Mouse (Mus musculus) liver, embryonic 16.5 days (tissue): ENCODE measurements around the gene Pcmt1. TPM values are rescaled to one million over a fixed set of nuclear protein-coding genes. Genes with fewer than 3 reads are reported as not detected.
A peak's percentile ranks its signal among the peaks of the same experiment; 100 is the strongest.

Experiments used
- ATAC-seq: fragments of 200-750 bp; cut with Nextera tagmentation; 2 replicates; pipeline ENCODE4 v1.8.0; 2017; ENCODE audit warnings: low read depth, mild to moderate bottlenecking, moderate number of reproducible peaks, moderate library complexity
- H3K27ac ChIP-seq: fragments of 300-500 bp; sonication (generic); 2 replicates; pipeline ENCODE4 v1.5.1; 2014; ENCODE audit warnings: mild to moderate bottlenecking, low read length
- H3K27me3 ChIP-seq: fragments of 300-500 bp; sonication (generic); 2 replicates; pipeline ENCODE4 v1.6.1; 2014; ENCODE audit warnings: low read depth, low read length, mixed read lengths; ENCODE audit not compliant: control insufficient read depth, insufficient read depth
- H3K36me3 ChIP-seq: fragments of 300-500 bp; sonication (generic); 2 replicates; pipeline ENCODE4 v1.6.1; 2014; ENCODE audit warnings: mild to moderate bottlenecking; ENCODE audit not compliant: control insufficient read depth, insufficient read depth
- H3K4me1 ChIP-seq: fragments of 300-500 bp; sonication (generic); 2 replicates; pipeline ENCODE4 v1.6.1; 2014; ENCODE audit warnings: low read depth, low read length, mixed read lengths; ENCODE audit not compliant: control insufficient read depth
- H3K4me2 ChIP-seq: fragments of 300-500 bp; sonication (generic); 2 replicates; pipeline ENCODE4 v1.6.1; 2014; ENCODE audit warnings: low read depth, low read length, mixed read lengths
- H3K4me3 ChIP-seq: fragments of 300-500 bp; sonication (generic); 2 replicates; pipeline ENCODE4 v1.5.1; 2014; ENCODE audit warnings: low read depth, mild to moderate bottlenecking, low read length
- H3K9ac ChIP-seq: fragments of 300-500 bp; sonication (generic); 2 replicates; pipeline ENCODE4 v1.6.1; 2014; ENCODE audit warnings: low read depth, low read length
- H3K9me3 ChIP-seq: fragments of 300-500 bp; sonication (generic); replicated peaks from 2 replicates; pipeline ENCODE4 v1.6.1; 2016; ENCODE audit warnings: low read length; ENCODE audit not compliant: control insufficient read depth
- WGBS: fragments of 180-500 bp; shearing (Covaris S2); extraction: QIAGEN DNeasy Blood & Tissue Kit; methylation state at CpG from one replicate; pipeline ENCODE4 v1.1.7; 2014; ENCODE audit not compliant: insufficient replicate concordance; 5-methylcytosine and 5-hydroxymethylcytosine counted together
- polyA plus RNA-seq: library from polyadenylated mRNA; unstranded; fragments of >200 nt; fragmentation: Nextera tagmentation; extraction: Ambion mirVana; gene quantifications from 2 replicates; pipeline ENCODE4 v1.2.1, GENCODE M21; 2015

The Pcmt1 gene
- polyA plus RNA-seq, 1 experiment from 2014 or later: 83.3 TPM

- H3K9ac ChIP-seq: no peak overlapping the region
- peaks cover 50% of the 10 kb centered on the region for H3K36me3 ChIP-seq
- 0 out of 2 replicates have a peak, but pooled peaks have one; percentile 30 for ATAC-seq
Observed at GRCm38 (mm10) chr10:7695286-7695685, 14.3 kb upstream of the Pcmt1 start.

GRCm38 (mm10) chr10:7686902-7687301 lies 6.0 kb upstream of the Pcmt1 start:
- ATAC-seq: no peak

More at GRCm38 (mm10) chr10:7695286-7695685, 14.3 kb upstream of the Pcmt1 start:
- H3K4me3 ChIP-seq: no peak overlapping the region
- no peak overlapping the region for H3K4me2 ChIP-seq
- no peaks in the 10 kb centered on the region for H3K4me1 ChIP-seq
- H3K27ac ChIP-seq: no peak overlapping the region
- H3K9me3 ChIP-seq: no peaks in the 10 kb centered on the region
- H3K27me3 ChIP-seq: no peaks in the 10 kb centered on the region

GRCm38 (mm10) chr10:7682249-7682648 lies 1.3 kb upstream of the Pcmt1 start:
- Histone ChIP-seq H3K9ac (peak overlapping the region; percentile 96), H3K27ac (no peak overlapping the region), H3K4me2 (peak overlapping the region; percentile 70), H3K36me3 (peaks cover 9% of the 10 kb centered on the region; the same call in 1 of the 2 replicates), H3K4me1 (peaks cover 25% of the 10 kb centered on the region), H3K4me3 (peak overlapping the region; percentile 86), H3K27me3 (no peaks in the 10 kb centered on the region), H3K9me3 (no peaks in the 10 kb centered on the region)
- no peak for ATAC-seq
- 29% methylated on average over 3 of the region's 3 CpGs for WGBS

More at GRCm38 (mm10) chr10:7686902-7687301, 6.0 kb upstream of the Pcmt1 start:
- H3K36me3 ChIP-seq: peaks cover 6% of the 10 kb centered on the region; the same call in 1 of the 2 replicates
- H3K27ac ChIP-seq: no peak overlapping the region
- H3K4me3 ChIP-seq: no peak overlapping the region
- 46% methylated on average over 6 of the region's 6 CpGs for WGBS
- H3K4me1 ChIP-seq: peaks cover 16% of the 10 kb centered on the region
- no peak overlapping the region for H3K9ac ChIP-seq
- no peak overlapping the region for H3K4me2 ChIP-seq
- H3K9me3 ChIP-seq: no peaks in the 10 kb centered on the region
- H3K27me3 ChIP-seq: no peaks in the 10 kb centered on the region

GRCm38 (mm10) chr10:7681343-7682025 lies 548 bp upstream of the Pcmt1 start:
- H3K9me3 ChIP-seq: no peaks in the 10 kb centered on the region
- H3K4me3 ChIP-seq: peak overlapping the region; percentile 86
- peaks cover 11% of the 10 kb centered on the region; the same call in 1 of the 2 replicates for H3K36me3 ChIP-seq
- H3K27ac ChIP-seq: peak overlapping the region; percentile 90
- H3K9ac ChIP-seq: peak overlapping the region; percentile 96
- peak; percentile 81 for ATAC-seq
- H3K27me3 ChIP-seq: no peaks in the 10 kb centered on the region
- peak overlapping the region; percentile 70 for H3K4me2 ChIP-seq
- under 1% methylated on average over 54 of the region's 64 CpGs for WGBS
- H3K4me1 ChIP-seq: peaks cover 21% of the 10 kb centered on the region

- peaks cover 26% of the 10 kb centered on the region for H3K36me3 ChIP-seq
Observed at GRCm38 (mm10) chr10:7673673-7674072, 7.3 kb downstream of the Pcmt1 start.

GRCm38 (mm10) chr10:7667342-7667802 lies 13.6 kb downstream of the Pcmt1 start, which contains the start of gene Nup43:
Nup43 (plus strand) TSS chr10:7667503.
- H3K36me3 ChIP-seq: peaks cover 4% of the 10 kb centered on the region
- peak within 1 kb of the TSS; percentile 66 for H3K9ac ChIP-seq
- H3K27me3 ChIP-seq: no peaks in the 10 kb centered on the region
- WGBS: under 1% methylated on average over 24 of the region's 24 CpGs
- ATAC-seq: peak; percentile 63
- H3K9me3 ChIP-seq: no peaks in the 10 kb centered on the region
- peak within 1 kb of the TSS; percentile 75 for H3K4me3 ChIP-seq
- H3K4me1 ChIP-seq: peaks cover 20% of the 10 kb centered on the region
- peak within 1 kb of the TSS; percentile 93 for H3K4me2 ChIP-seq
- H3K27ac ChIP-seq: peak within 1 kb of the TSS; percentile 59

More at GRCm38 (mm10) chr10:7673673-7674072, 7.3 kb downstream of the Pcmt1 start:
- Histone ChIP-seq H3K9me3 (no peaks in the 10 kb centered on the region), H3K27ac (no peak overlapping the region), H3K4me3 (no peak overlapping the region), H3K9ac (no peak overlapping the region), H3K27me3 (no peaks in the 10 kb centered on the region), H3K4me2 (no peak overlapping the region), H3K4me1 (no peaks in the 10 kb centered on the region)
- ATAC-seq: 0 out of 2 replicates have a peak, but pooled peaks have one; percentile 41
- 35% methylated on average over 1 of the region's 1 CpGs for whole genome bisulfite sequencing

GRCm38 (mm10) chr10:7664889-7665288 lies 16.0 kb downstream of the Pcmt1 start:
- Histone ChIP-seq H3K4me2 (no peak overlapping the region), H3K9me3 (no peaks in the 10 kb centered on the region), H3K4me1 (peaks cover 20% of the 10 kb centered on the region), H3K27me3 (no peaks in the 10 kb centered on the region), H3K4me3 (no peak overlapping the region), H3K27ac (no peak overlapping the region), H3K36me3 (peaks cover 2% of the 10 kb centered on the region; the same call in 1 of the 2 replicates), H3K9ac (no peak overlapping the region)
- no peak for ATAC-seq
- 84% methylated on average over 1 of the region's 1 CpGs for WGBS

- Histone ChIP-seq H3K9ac (peak overlapping the region; percentile 97), H3K4me1 (peaks cover 20% of the 10 kb centered on the region), H3K4me2 (peak overlapping the region; percentile 85), H3K36me3 (no peaks in the 10 kb centered on the region), H3K27me3 (no peaks in the 10 kb centered on the region), H3K4me3 (peak overlapping the region; percentile 100), H3K9me3 (no peaks in the 10 kb centered on the region), H3K27ac (peak overlapping the region; percentile 98)
- WGBS: 31% methylated on average over 6 of the region's 6 CpGs
- no peak for ATAC-seq
Observed at GRCm38 (mm10) chr10:7664027-7664526, 16.9 kb downstream of the Pcmt1 start.
